Mouse (Mus musculus): ENCODE measurements around the gene Zdhhc8. TPM values are rescaled to one million over a fixed set of nuclear protein-coding genes. Genes with fewer than 3 reads are reported as not detected.
A peak's percentile ranks its signal among the peaks of the same experiment; 100 is the strongest.

Zdhhc8 gene
- polyA plus RNA-seq, 1 experiment from 2014 or later, result 18.9 TPM

MicroRNAs encoded within 50 kb of the gene (microRNA counts, 519-probe panel; counts per million panel counts)
- microRNA mmu-miR-1306, result 2,363 counts per million, percentile 46 among the panel's probes with 10 or more counts

Small RNA genes lying within 50 kb of the gene (microRNA-seq; reads per million reads assigned to microRNA genes)
- gene Gm24572 (not detected), gene Mir1306 (231 reads per million, percentile 65 among the genes with 10 or more reads in this experiment)

Other genes with a start within 250 kb of the Zdhhc8 start
- gene Dgcr6, start 182.3 kb downstream of the Zdhhc8 start, polyA plus RNA-seq (2015; fragmentation: Nextera tagmentation; extraction: Ambion mirVana), result 167 and 169 TPM in 2 replicates
- gene Prodh, start 144.9 kb downstream of the Zdhhc8 start, polyA plus RNA-seq (2015; fragmentation: Nextera tagmentation; extraction: Ambion mirVana), result 2.9 and 3.7 TPM in 2 replicates
- 18.1 and 21.9 TPM in 2 replicates for gene Rtn4r, start 107.5 kb downstream of the Zdhhc8 start, polyA plus RNA-seq (2015; fragmentation: Nextera tagmentation; extraction: Ambion mirVana)
- gene Ccdc188, start 17.3 kb downstream of the Zdhhc8 start, polyA plus RNA-seq (2015; fragmentation: Nextera tagmentation; extraction: Ambion mirVana), result 0.27 TPM in 1 of 2 replicates, not detected in the other
- 114 and 119 TPM in 2 replicates for gene Trmt2a, start 13.5 kb upstream of the Zdhhc8 start, polyA plus RNA-seq (2015; fragmentation: Nextera tagmentation; extraction: Ambion mirVana)
- 441 and 464 TPM in 2 replicates for gene Ranbp1, start 13.6 kb upstream of the Zdhhc8 start, polyA plus RNA-seq (2015; fragmentation: Nextera tagmentation; extraction: Ambion mirVana)
- gene Gm49776, start 23.2 kb upstream of the Zdhhc8 start, polyA plus RNA-seq (2015; fragmentation: Nextera tagmentation; extraction: Ambion mirVana), result 3.1 and 6.6 TPM in 2 replicates
- gene Dgcr8, start 54.1 kb upstream of the Zdhhc8 start, polyA plus RNA-seq (2015; fragmentation: Nextera tagmentation; extraction: Ambion mirVana), result 38.5 and 40.9 TPM in 2 replicates
- gene Tango2, start 113.0 kb upstream of the Zdhhc8 start, polyA plus RNA-seq (2015; fragmentation: Nextera tagmentation; extraction: Ambion mirVana), result 76.5 and 78.1 TPM in 2 replicates
- gene Arvcf, start 113.0 kb upstream of the Zdhhc8 start, polyA plus RNA-seq (2015; fragmentation: Nextera tagmentation; extraction: Ambion mirVana), result 63.3 and 72.0 TPM in 2 replicates
- gene Txnrd2, start 191.2 kb upstream of the Zdhhc8 start, polyA plus RNA-seq (2015; fragmentation: Nextera tagmentation; extraction: Ambion mirVana), result 24.2 and 26.3 TPM in 2 replicates
- gene Comt, start 191.7 kb upstream of the Zdhhc8 start, polyA plus RNA-seq (2015; fragmentation: Nextera tagmentation; extraction: Ambion mirVana), result 83.0 and 84.4 TPM in 2 replicates